Mouse (Mus musculus): ENCODE measurements around the gene Arhgap15. TPM values are rescaled to one million over a fixed set of nuclear protein-coding genes. Genes with fewer than 3 reads are reported as not detected.

Gene Arhgap15
- polyA plus RNA-seq, 1 experiment from 2014 or later, result 5.2 TPM

DNA sequence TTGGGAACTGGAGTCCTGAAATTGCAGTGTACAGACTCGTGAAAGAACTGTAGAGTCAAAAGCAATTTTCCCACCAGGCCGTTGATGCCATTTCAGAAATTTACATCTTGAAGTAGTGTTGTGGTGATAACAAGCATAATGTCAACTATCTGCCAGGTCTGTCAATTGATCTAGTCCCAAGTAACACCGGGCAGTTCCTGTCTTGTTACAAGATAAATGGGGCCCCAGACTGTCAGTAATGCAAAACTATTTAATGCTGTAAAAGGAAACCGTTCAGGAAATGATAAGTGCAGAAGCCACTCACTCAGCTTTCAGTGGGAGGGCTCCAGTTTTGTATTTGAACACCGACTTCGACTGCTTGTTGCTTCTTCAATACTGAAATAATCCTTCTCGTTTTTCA is 604.3 kb downstream of the Arhgap15 start:
- no peak for ATAC-seq (ENCODE audit: low read depth)
- 17% methylated on average over 7 of the region's 7 CpGs for WGBS (ENCODE audit: insufficient replicate concordance)
- no peaks in the 10 kb centered on the region; the same call in 1 of the 2 replicates for H3K4me1 ChIP-seq (ENCODE audit: control insufficient read depth, low read depth, low read length)
- no peak overlapping the region for H3K4me3 ChIP-seq (ENCODE audit: low read depth, low read length)
- no peak overlapping the region for H3K27ac ChIP-seq (ENCODE audit: low read length)
- no peak overlapping the region for H3K4me2 ChIP-seq (ENCODE audit: low read depth, low read length)
- H3K27me3 ChIP-seq (ENCODE audit: control insufficient read depth, insufficient read depth, low read depth, low read length), result no peaks in the 10 kb centered on the region
- H3K9me3 ChIP-seq (replicated peaks; ENCODE audit: control insufficient read depth, low read length), result no peaks in the 10 kb centered on the region
- H3K36me3 ChIP-seq (ENCODE audit: control insufficient read depth, insufficient read depth), result no peaks in the 10 kb centered on the region
- H3K9ac ChIP-seq (ENCODE audit: low read depth, low read length), result no peak overlapping the region

DNA sequence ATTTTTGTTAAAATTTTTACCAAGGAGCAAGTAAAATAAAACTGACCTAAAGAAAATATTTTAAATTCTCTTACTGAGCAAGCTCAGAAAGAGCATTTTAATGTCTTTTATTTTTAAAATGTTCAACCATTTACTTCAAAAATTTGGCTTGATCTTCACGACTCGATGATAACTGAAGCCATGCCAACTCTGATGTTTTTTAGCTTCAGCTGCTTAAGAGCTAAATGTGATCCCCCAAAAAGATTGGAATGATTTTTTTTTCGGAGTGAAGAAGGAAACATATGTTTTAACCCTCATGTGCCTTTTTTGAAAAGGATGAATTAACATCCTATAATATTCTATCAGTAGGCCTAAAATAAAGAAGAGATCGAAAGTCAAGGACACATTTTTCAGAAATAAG is 605.0 kb downstream of the Arhgap15 start:
- 72% methylated on average over 4 of the region's 4 CpGs for WGBS (ENCODE audit: insufficient replicate concordance)
- ATAC-seq (ENCODE audit: low read depth), result no peak

GRCm38 (mm10) chr2:44354786-44355185 is 606.2 kb downstream of the Arhgap15 start:
- Histone ChIP-seq H3K9ac (ENCODE audit: low read depth, low read length) (no peak overlapping the region), H3K36me3 (ENCODE audit: control insufficient read depth, insufficient read depth) (no peaks in the 10 kb centered on the region), H3K27ac (ENCODE audit: low read length) (no peak overlapping the region), H3K4me3 (ENCODE audit: low read depth, low read length) (no peak overlapping the region), H3K27me3 (ENCODE audit: control insufficient read depth, insufficient read depth, low read depth, low read length) (no peaks in the 10 kb centered on the region), H3K4me1 (ENCODE audit: control insufficient read depth, low read depth, low read length) (no peaks in the 10 kb centered on the region; the same call in 1 of the 2 replicates), H3K4me2 (ENCODE audit: low read depth, low read length) (no peak overlapping the region), H3K9me3 (replicated peaks; ENCODE audit: control insufficient read depth, low read length) (no peaks in the 10 kb centered on the region)
- ATAC-seq (ENCODE audit: low read depth), result no peak
- WGBS (ENCODE audit: insufficient replicate concordance), result 75% methylated on average over 4 of the region's 4 CpGs

More for the DNA sequence above, 605.0 kb downstream of the Arhgap15 start:
- Histone ChIP-seq H3K27ac (ENCODE audit: low read length) (no peak overlapping the region), H3K4me2 (ENCODE audit: low read depth, low read length) (no peak overlapping the region), H3K4me3 (ENCODE audit: low read depth, low read length) (no peak overlapping the region), H3K4me1 (ENCODE audit: control insufficient read depth, low read depth, low read length) (no peaks in the 10 kb centered on the region; the same call in 1 of the 2 replicates), H3K36me3 (ENCODE audit: control insufficient read depth, insufficient read depth) (no peaks in the 10 kb centered on the region), H3K27me3 (ENCODE audit: control insufficient read depth, insufficient read depth, low read depth, low read length) (no peaks in the 10 kb centered on the region), H3K9ac (ENCODE audit: low read depth, low read length) (no peak overlapping the region), H3K9me3 (replicated peaks; ENCODE audit: control insufficient read depth, low read length) (no peaks in the 10 kb centered on the region)

GRCm38 (mm10) chr2:44355316-44355715 is 606.7 kb downstream of the Arhgap15 start:
- no peak overlapping the region for H3K27ac ChIP-seq (ENCODE audit: low read length)
- ATAC-seq (ENCODE audit: low read depth), result no peak
- WGBS (ENCODE audit: insufficient replicate concordance), result 72% methylated on average over 11 of the region's 11 CpGs
- no peaks in the 10 kb centered on the region for H3K27me3 ChIP-seq (ENCODE audit: control insufficient read depth, insufficient read depth, low read depth, low read length)
- no peak overlapping the region for H3K4me3 ChIP-seq (ENCODE audit: low read depth, low read length)
- H3K9me3 ChIP-seq (replicated peaks; ENCODE audit: control insufficient read depth, low read length), result no peaks in the 10 kb centered on the region
- no peaks in the 10 kb centered on the region; the same call in 1 of the 2 replicates for H3K4me1 ChIP-seq (ENCODE audit: control insufficient read depth, low read depth, low read length)
- H3K4me2 ChIP-seq (ENCODE audit: low read depth, low read length), result no peak overlapping the region
- no peak overlapping the region for H3K9ac ChIP-seq (ENCODE audit: low read depth, low read length)
- no peaks in the 10 kb centered on the region for H3K36me3 ChIP-seq (ENCODE audit: control insufficient read depth, insufficient read depth)

DNA sequence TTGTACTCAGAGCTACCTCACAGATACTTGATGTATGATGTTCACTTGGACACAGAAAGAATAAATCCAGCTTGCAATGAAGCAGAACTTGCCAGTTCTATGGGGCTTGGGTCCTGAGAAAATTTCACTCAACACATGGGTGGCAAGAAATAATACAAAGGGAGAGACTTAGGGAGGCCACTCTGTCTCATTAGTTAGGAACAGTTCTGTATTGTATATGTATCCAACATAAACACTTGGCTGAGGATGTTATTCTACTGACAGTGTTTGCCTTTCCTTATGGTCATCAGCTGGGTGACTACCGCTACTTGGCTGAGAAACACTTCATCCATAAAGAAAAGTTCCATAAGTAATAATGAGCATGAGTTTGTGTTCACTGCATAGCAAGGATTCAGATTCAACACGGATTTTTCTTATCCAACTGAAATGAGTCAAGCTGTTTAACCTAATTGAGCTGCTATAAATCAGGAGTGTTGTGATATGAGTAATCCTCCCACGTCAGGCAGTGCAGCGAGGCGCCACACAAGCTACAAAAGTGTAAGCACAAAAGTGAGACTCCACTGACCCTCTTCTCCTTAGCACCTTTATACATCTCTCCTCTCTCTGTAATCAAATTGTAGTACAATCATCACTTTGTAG is 607.7 kb downstream of the Arhgap15 start:
- Histone ChIP-seq H3K27me3 (ENCODE audit: control insufficient read depth, insufficient read depth, low read depth, low read length) (no peaks in the 10 kb centered on the region), H3K36me3 (ENCODE audit: control insufficient read depth, insufficient read depth) (no peaks in the 10 kb centered on the region), H3K9me3 (replicated peaks; ENCODE audit: control insufficient read depth, low read length) (no peaks in the 10 kb centered on the region), H3K4me2 (ENCODE audit: low read depth, low read length) (no peak overlapping the region), H3K27ac (ENCODE audit: low read length) (no peak overlapping the region), H3K4me3 (ENCODE audit: low read depth, low read length) (no peak overlapping the region), H3K4me1 (ENCODE audit: control insufficient read depth, low read depth, low read length) (no peaks in the 10 kb centered on the region; the same call in 1 of the 2 replicates), H3K9ac (ENCODE audit: low read depth, low read length) (no peak overlapping the region)
- 70% methylated on average over 5 of the region's 5 CpGs for WGBS (ENCODE audit: insufficient replicate concordance)
- no peak for ATAC-seq (ENCODE audit: low read depth)

DNA sequence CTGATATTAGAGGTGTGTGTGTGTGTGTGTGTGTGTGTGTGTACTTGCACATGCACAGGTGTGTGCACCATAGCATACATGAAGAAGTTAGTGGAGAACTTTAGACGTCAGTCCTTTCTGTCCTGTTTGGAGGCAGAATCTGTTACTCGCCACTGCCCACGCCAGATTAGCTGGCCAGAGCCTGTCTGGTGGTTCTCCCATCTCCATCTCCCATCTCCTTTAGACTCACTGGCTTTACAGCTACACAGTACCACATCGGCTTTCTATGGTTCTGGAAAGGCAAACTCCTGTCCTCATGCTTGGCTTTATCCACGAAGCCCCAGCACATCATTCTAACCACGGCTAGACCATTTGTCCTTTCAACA is 608.2 kb downstream of the Arhgap15 start:
- WGBS (ENCODE audit: insufficient replicate concordance), result 72% methylated on average over 6 of the region's 6 CpGs
- H3K4me2 ChIP-seq (ENCODE audit: low read depth, low read length), result no peak overlapping the region
- no peak overlapping the region for H3K4me3 ChIP-seq (ENCODE audit: low read depth, low read length)
- H3K9ac ChIP-seq (ENCODE audit: low read depth, low read length), result no peak overlapping the region
- H3K4me1 ChIP-seq (ENCODE audit: control insufficient read depth, low read depth, low read length), result no peaks in the 10 kb centered on the region; the same call in 1 of the 2 replicates
- ATAC-seq (ENCODE audit: low read depth), result no peak
- no peaks in the 10 kb centered on the region for H3K27me3 ChIP-seq (ENCODE audit: control insufficient read depth, insufficient read depth, low read depth, low read length)
- no peak overlapping the region for H3K27ac ChIP-seq (ENCODE audit: low read length)
- H3K9me3 ChIP-seq (replicated peaks; ENCODE audit: control insufficient read depth, low read length), result no peaks in the 10 kb centered on the region
- H3K36me3 ChIP-seq (ENCODE audit: control insufficient read depth, insufficient read depth), result no peaks in the 10 kb centered on the region

GRCm38 (mm10) chr2:44380225-44380624 is 631.6 kb downstream of the Arhgap15 start:
- Histone ChIP-seq H3K27me3 (ENCODE audit: control insufficient read depth, insufficient read depth, low read depth, low read length) (no peaks in the 10 kb centered on the region), H3K4me3 (ENCODE audit: low read depth, low read length) (no peak overlapping the region), H3K9ac (ENCODE audit: low read depth, low read length) (no peak overlapping the region), H3K9me3 (replicated peaks; ENCODE audit: control insufficient read depth, low read length) (no peaks in the 10 kb centered on the region), H3K36me3 (ENCODE audit: control insufficient read depth, insufficient read depth) (no peaks in the 10 kb centered on the region), H3K4me2 (ENCODE audit: low read depth, low read length) (no peak overlapping the region), H3K27ac (ENCODE audit: low read length) (no peak overlapping the region), H3K4me1 (ENCODE audit: control insufficient read depth, low read depth, low read length) (no peaks in the 10 kb centered on the region)
- WGBS (ENCODE audit: insufficient replicate concordance), result 67% methylated on average over 2 of the region's 2 CpGs
- ATAC-seq (ENCODE audit: low read depth), result no peak

GRCm38 (mm10) chr2:44384541-44384940 is 635.9 kb downstream of the Arhgap15 start:
- Histone ChIP-seq H3K9me3 (replicated peaks; ENCODE audit: control insufficient read depth, low read length) (no peaks in the 10 kb centered on the region), H3K4me1 (ENCODE audit: control insufficient read depth, low read depth, low read length) (no peaks in the 10 kb centered on the region), H3K27ac (ENCODE audit: low read length) (no peak overlapping the region), H3K9ac (ENCODE audit: low read depth, low read length) (no peak overlapping the region), H3K36me3 (ENCODE audit: control insufficient read depth, insufficient read depth) (no peaks in the 10 kb centered on the region), H3K27me3 (ENCODE audit: control insufficient read depth, insufficient read depth, low read depth, low read length) (no peaks in the 10 kb centered on the region), H3K4me2 (ENCODE audit: low read depth, low read length) (no peak overlapping the region), H3K4me3 (ENCODE audit: low read depth, low read length) (no peak overlapping the region)
- WGBS (ENCODE audit: insufficient replicate concordance), result 60% methylated on average over 6 of the region's 6 CpGs
- ATAC-seq (ENCODE audit: low read depth), result no peak

DNA sequence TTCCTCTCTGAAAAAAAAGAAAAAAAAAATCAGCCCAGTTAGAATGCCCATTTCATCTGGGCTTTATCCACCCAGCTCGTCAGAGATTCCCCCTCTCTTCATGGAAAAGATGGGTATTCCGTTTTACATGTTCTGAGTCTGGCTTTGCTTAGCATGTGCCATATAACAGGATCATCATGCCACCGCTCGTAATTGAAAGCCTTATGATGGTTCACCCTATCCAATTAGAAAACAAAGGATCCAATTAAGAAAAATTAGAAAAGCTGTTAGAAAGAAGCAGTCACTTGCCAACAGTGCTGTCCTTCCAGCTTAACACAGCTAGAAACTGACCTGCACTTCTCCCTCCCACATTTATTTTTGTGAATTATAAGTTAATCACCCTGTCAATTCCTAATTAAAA is 640.9 kb downstream of the Arhgap15 start:
- Histone ChIP-seq H3K4me2 (ENCODE audit: low read depth, low read length) (no peak overlapping the region), H3K4me3 (ENCODE audit: low read depth, low read length) (no peak overlapping the region), H3K36me3 (ENCODE audit: control insufficient read depth, insufficient read depth) (no peaks in the 10 kb centered on the region), H3K27me3 (ENCODE audit: control insufficient read depth, insufficient read depth, low read depth, low read length) (no peaks in the 10 kb centered on the region), H3K27ac (ENCODE audit: low read length) (no peak overlapping the region), H3K9ac (ENCODE audit: low read depth, low read length) (no peak overlapping the region), H3K9me3 (replicated peaks; ENCODE audit: control insufficient read depth, low read length) (no peaks in the 10 kb centered on the region), H3K4me1 (ENCODE audit: control insufficient read depth, low read depth, low read length) (no peaks in the 10 kb centered on the region)
- WGBS (ENCODE audit: insufficient replicate concordance), result 62% methylated on average over 4 of the region's 4 CpGs
- ATAC-seq (ENCODE audit: low read depth), result no peak

Measured in liver, embryonic 16.5 days (tissue).